Mouse (Mus musculus) myocyte (in vitro differentiated cells): ENCODE data around the gene Tmem269. TPM values are rescaled to one million over a fixed set of nuclear protein-coding genes. Genes with fewer than 3 reads are reported as not detected.

Experiments
- H3K27me3 ChIP-seq: one replicate; pipeline ENCODE4 v1.6.1; 2011; ENCODE audit not compliant: control insufficient read depth, insufficient read depth, insufficient read length
- H3K36me3 ChIP-seq: one replicate; pipeline ENCODE4 v1.6.1; 2011; ENCODE audit not compliant: control insufficient read depth, insufficient read depth
- H3K4me2 ChIP-seq: one replicate; pipeline ENCODE4 v1.6.1; 2011; ENCODE audit warnings: low read depth, control low read depth
- H3K4me3 ChIP-seq: one replicate; pipeline ENCODE4 v1.5.1; 2011; ENCODE audit warnings: mild to moderate bottlenecking, control low read depth, moderate library complexity
- H3K79me2 ChIP-seq: one replicate; pipeline ENCODE4 v1.6.1; 2011; ENCODE audit not compliant: control insufficient read depth, insufficient read depth
- H3ac ChIP-seq: one replicate; pipeline ENCODE4 v1.6.1; 2011; ENCODE audit not compliant: control insufficient read depth, insufficient read length
- CEBPB ChIP-seq: IDR thresholded peaks from 2 replicates; pipeline ENCODE4 v1.6.1; 2011; ENCODE audit warnings: mild to moderate bottlenecking, moderate library complexity; ENCODE audit not compliant: poor library complexity, insufficient read depth, severe bottlenecking
- E2F4 ChIP-seq: IDR thresholded peaks from one replicate; pipeline ENCODE4 v1.6.1; 2011; ENCODE audit warnings: mild to moderate bottlenecking, control low read depth, moderate library complexity; ENCODE audit not compliant: insufficient read depth
- MAX ChIP-seq: IDR thresholded peaks from one replicate; pipeline ENCODE4 v1.6.1; 2011; ENCODE audit warnings: low read depth, mild to moderate bottlenecking, control low read depth
- MYOD1 ChIP-seq, 3 experiments: IDR thresholded peaks; one replicate each; pipeline ENCODE4 v1.6.1; 2011; ENCODE audit warnings: control low read depth in 2 of 3, low read depth in 2 of 3, mild to moderate bottlenecking in 2 of 3, moderate library complexity in 1 of 3; ENCODE audit not compliant: insufficient read length in 2 of 3, control insufficient read depth in 1 of 3
- MYOG ChIP-seq, 3 experiments: IDR thresholded peaks; one replicate each; pipeline ENCODE4 v1.6.1; 2011; ENCODE audit warnings: control low read depth in 2 of 3, low read depth in 2 of 3, mild to moderate bottlenecking in 2 of 3; ENCODE audit not compliant: insufficient read length in 2 of 3, control insufficient read depth in 1 of 3, insufficient read depth in 1 of 3
- POLR2A ChIP-seq: IDR thresholded peaks from one replicate; pipeline ENCODE4 v1.6.1; 2011; ENCODE audit warnings: low read depth, mild to moderate bottlenecking, control low read depth, moderate library complexity; ENCODE audit not compliant: insufficient read length
- POLR2AphosphoS2 ChIP-seq: IDR thresholded peaks from one replicate; pipeline ENCODE4 v1.6.1; 2011; ENCODE audit warnings: low read depth, control low read depth; ENCODE audit not compliant: insufficient read length
- REST ChIP-seq: IDR thresholded peaks from one replicate; pipeline ENCODE4 v1.6.1; 2011; ENCODE audit warnings: mild to moderate bottlenecking, control low read depth, moderate library complexity; ENCODE audit not compliant: insufficient read depth, insufficient read length
- SRF ChIP-seq: IDR thresholded peaks from one replicate; pipeline ENCODE4 v1.6.1; 2011; ENCODE audit warnings: low read depth; ENCODE audit not compliant: control insufficient read depth, insufficient read length
- TCF12 ChIP-seq: IDR thresholded peaks from one replicate; pipeline ENCODE4 v1.6.1; 2011; ENCODE audit warnings: mild to moderate bottlenecking, control low read depth; ENCODE audit not compliant: poor library complexity, insufficient read depth, severe bottlenecking
- TCF3 ChIP-seq: IDR thresholded peaks from one replicate; pipeline ENCODE4 v1.6.1; 2011; ENCODE audit warnings: low read depth, control low read depth; ENCODE audit not compliant: insufficient read length
- USF1 ChIP-seq: IDR thresholded peaks from one replicate; pipeline ENCODE4 v1.6.1; 2011; ENCODE audit warnings: low read depth, mild to moderate bottlenecking, control low read depth, moderate library complexity
- polyA plus RNA-seq: library from polyadenylated mRNA; unstranded; fragments of >200 nt; fragmentation: generic; extraction: Trizol; gene quantifications from one replicate; pipeline ENCODE4 v1.2.1, GENCODE M21; 2012; ENCODE audit warnings: missing spikeins

The Tmem269 gene
- polyA plus RNA-seq, 1 experiment, result 0.07 TPM

DNA sequence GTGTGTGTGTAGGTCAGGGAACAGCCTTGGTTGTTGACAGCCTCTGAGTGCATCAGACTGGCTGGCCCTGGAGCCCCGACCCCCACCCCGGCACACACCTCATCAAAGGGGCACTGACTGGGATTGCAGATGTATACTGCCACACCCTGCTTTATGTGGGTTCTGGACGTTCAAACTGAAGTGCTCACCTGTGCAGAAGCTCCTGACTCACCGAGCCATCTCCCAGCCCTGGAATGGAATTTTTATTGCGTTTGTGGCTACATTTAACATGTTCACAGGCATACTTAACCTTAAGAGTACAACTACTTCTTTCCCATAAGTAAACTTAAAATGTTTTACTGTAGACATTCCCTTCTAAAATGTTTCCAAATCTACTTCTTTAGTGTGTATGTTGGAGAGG lies 60.1 kb downstream of the Tmem269 start:
- no peak for TF ChIP-seq MYOD1 (IDR thresholded peaks at IDR 0.05; ENCODE audit: control insufficient read depth in 1 of 3, insufficient read length in 2 of 3, low read depth in 2 of 3)
- TF ChIP-seq USF1, result no peak
- TF ChIP-seq MAX, result no peak
- TF ChIP-seq MYOG (IDR thresholded peaks at IDR 0.05; ENCODE audit: control insufficient read depth in 1 of 3, insufficient read depth in 1 of 3, insufficient read length in 2 of 3, low read depth in 2 of 3), result no peak
- no peak for TF ChIP-seq TCF12
- no peak for TF ChIP-seq POLR2AphosphoS2
- no peak for TF ChIP-seq CEBPB
- TF ChIP-seq E2F4, result no peak
- no peak for TF ChIP-seq POLR2A
- no peak for TF ChIP-seq TCF3
- no peak for TF ChIP-seq REST
- no peak for TF ChIP-seq SRF
- no peaks in the 10 kb centered on the region for H3K79me2 ChIP-seq
- H3K27me3 ChIP-seq, result no peaks in the 10 kb centered on the region
- H3ac ChIP-seq, result no peak overlapping the region
- H3K4me2 ChIP-seq, result no peak overlapping the region
- no peak overlapping the region for H3K4me3 ChIP-seq
- H3K36me3 ChIP-seq, result no peaks in the 10 kb centered on the region

DNA sequence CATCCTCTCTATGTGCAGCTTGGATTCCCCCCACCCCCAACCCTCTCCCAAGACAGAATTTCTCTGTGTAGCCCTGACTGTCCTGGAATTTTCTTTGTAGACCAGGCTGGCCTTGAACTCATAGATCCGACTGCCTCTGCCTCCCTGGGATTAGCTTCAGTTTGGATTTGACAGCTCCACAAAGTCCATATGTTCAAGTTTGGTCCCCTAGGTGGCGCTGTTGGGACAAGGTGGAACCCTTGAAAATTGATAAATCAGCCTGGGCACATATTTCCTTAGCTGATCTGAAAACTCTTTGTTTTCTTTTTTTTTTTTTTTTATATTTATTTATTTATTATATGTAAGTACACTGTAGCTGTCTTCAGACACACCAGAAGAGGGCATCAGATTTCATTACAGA lies 60.8 kb downstream of the Tmem269 start:
- no peaks in the 10 kb centered on the region for H3K36me3 ChIP-seq
- H3ac ChIP-seq, result no peak overlapping the region
- no peak overlapping the region for H3K4me3 ChIP-seq
- TF ChIP-seq MYOG (IDR thresholded peaks at IDR 0.05; ENCODE audit: control insufficient read depth in 1 of 3, insufficient read depth in 1 of 3, insufficient read length in 2 of 3, low read depth in 2 of 3), result no peak
- TF ChIP-seq TCF12, result no peak
- no peak for TF ChIP-seq POLR2AphosphoS2
- TF ChIP-seq TCF3, result no peak
- no peak for TF ChIP-seq POLR2A
- TF ChIP-seq REST, result no peak
- TF ChIP-seq MYOD1 (IDR thresholded peaks at IDR 0.05; ENCODE audit: control insufficient read depth in 1 of 3, insufficient read length in 2 of 3, low read depth in 2 of 3), result no peak
- TF ChIP-seq SRF, result no peak
- no peak for TF ChIP-seq USF1
- no peak for TF ChIP-seq CEBPB
- no peak for TF ChIP-seq E2F4
- no peak for TF ChIP-seq MAX
- no peaks in the 10 kb centered on the region for H3K79me2 ChIP-seq
- H3K4me2 ChIP-seq, result no peak overlapping the region
- no peaks in the 10 kb centered on the region for H3K27me3 ChIP-seq

Other genes starting within 250 kb of the Tmem269 start
- gene Slc2a1, start 109.5 kb downstream of the Tmem269 start, polyA plus RNA-seq, result 55.8 TPM
- 7.2 TPM for gene Zfp691, start 44.0 kb downstream of the Tmem269 start, polyA plus RNA-seq
- gene Ermap, start 28.2 kb downstream of the Tmem269 start, polyA plus RNA-seq, result 0.13 TPM
- gene Svbp, start 22.9 kb downstream of the Tmem269 start, polyA plus RNA-seq, result 241 TPM
- gene AU022252, start 14.5 kb upstream of the Tmem269 start, polyA plus RNA-seq, result 14.5 TPM
- 42.4 TPM for gene P3h1, start 14.7 kb upstream of the Tmem269 start, polyA plus RNA-seq
- gene Cldn19, start 37.2 kb upstream of the Tmem269 start, polyA plus RNA-seq, result 0.01 TPM
- 734 TPM for gene Ybx1, start 76.4 kb upstream of the Tmem269 start, polyA plus RNA-seq
- 22.2 TPM for gene Ppih, start 102.3 kb upstream of the Tmem269 start, polyA plus RNA-seq
- 0.17 TPM for gene Ccdc30, start 197.3 kb upstream of the Tmem269 start, polyA plus RNA-seq
- gene Ppcs, start 204.2 kb upstream of the Tmem269 start, polyA plus RNA-seq, result 9.1 TPM
- gene Zmynd12, start 204.6 kb upstream of the Tmem269 start, polyA plus RNA-seq, result 0.05 TPM